Mouse (Mus musculus) kidney, embryonic 16.5 days (tissue): ENCODE data around the gene Nus1. TPM values are rescaled to one million over a fixed set of nuclear protein-coding genes. Genes with fewer than 3 reads are reported as not detected.

Experiments
- ATAC-seq: fragments of 200-750 bp; cut with Nextera tagmentation; 2 replicates; pipeline ENCODE4 v1.8.0; 2017; ENCODE audit warnings: moderate TSS enrichment; ENCODE audit not compliant: low FRiP score, low TSS enrichment
- H3K27ac ChIP-seq: fragments of 300-500 bp; sonication (generic); 2 replicates; pipeline ENCODE4 v1.5.1; 2014; ENCODE audit warnings: low read length
- H3K27me3 ChIP-seq: fragments of 300-500 bp; sonication (generic); 2 replicates; pipeline ENCODE4 v1.6.1; 2014; ENCODE audit warnings: low read length, control low read depth, mixed read lengths; ENCODE audit not compliant: insufficient read depth
- H3K36me3 ChIP-seq: fragments of 300-500 bp; sonication (generic); 2 replicates; pipeline ENCODE4 v1.6.1; 2014; ENCODE audit warnings: low read length, control low read depth, mixed read lengths; ENCODE audit not compliant: insufficient read depth
- H3K4me1 ChIP-seq: fragments of 300-500 bp; sonication (generic); 2 replicates; pipeline ENCODE4 v1.6.1; 2014; ENCODE audit warnings: low read length, control low read depth, mixed read lengths; ENCODE audit not compliant: insufficient read depth
- H3K4me2 ChIP-seq: fragments of 300-500 bp; sonication (generic); replicated peaks from 2 replicates; pipeline ENCODE4 v1.6.1; 2014; ENCODE audit warnings: low read depth, low read length
- H3K4me3 ChIP-seq: fragments of 300-500 bp; sonication (generic); 2 replicates; pipeline ENCODE4 v1.5.1; 2014; ENCODE audit warnings: mild to moderate bottlenecking, low read length
- H3K9ac ChIP-seq: fragments of 300-500 bp; sonication (generic); replicated peaks from 2 replicates; pipeline ENCODE4 v1.6.1; 2014; ENCODE audit warnings: low read length
- H3K9me3 ChIP-seq: fragments of 300-500 bp; sonication (generic); 2 replicates; pipeline ENCODE4 v1.6.1; 2016; ENCODE audit warnings: low read length, control low read depth
- WGBS: fragments of 180-500 bp; shearing (Covaris S2); extraction: QIAGEN DNeasy Blood & Tissue Kit; methylation state at CpG from one replicate; pipeline ENCODE4 v1.1.7; 2014; 5-methylcytosine and 5-hydroxymethylcytosine counted together
- polyA plus RNA-seq: library from polyadenylated mRNA; unstranded; fragments of >200 nt; fragmentation: Nextera tagmentation; extraction: Ambion mirVana; gene quantifications from 2 replicates; pipeline ENCODE4 v1.2.1, GENCODE M21; 2015

Gene Nus1
- polyA plus RNA-seq, result 15.8 and 16.1 TPM in 2 replicates

DNA sequence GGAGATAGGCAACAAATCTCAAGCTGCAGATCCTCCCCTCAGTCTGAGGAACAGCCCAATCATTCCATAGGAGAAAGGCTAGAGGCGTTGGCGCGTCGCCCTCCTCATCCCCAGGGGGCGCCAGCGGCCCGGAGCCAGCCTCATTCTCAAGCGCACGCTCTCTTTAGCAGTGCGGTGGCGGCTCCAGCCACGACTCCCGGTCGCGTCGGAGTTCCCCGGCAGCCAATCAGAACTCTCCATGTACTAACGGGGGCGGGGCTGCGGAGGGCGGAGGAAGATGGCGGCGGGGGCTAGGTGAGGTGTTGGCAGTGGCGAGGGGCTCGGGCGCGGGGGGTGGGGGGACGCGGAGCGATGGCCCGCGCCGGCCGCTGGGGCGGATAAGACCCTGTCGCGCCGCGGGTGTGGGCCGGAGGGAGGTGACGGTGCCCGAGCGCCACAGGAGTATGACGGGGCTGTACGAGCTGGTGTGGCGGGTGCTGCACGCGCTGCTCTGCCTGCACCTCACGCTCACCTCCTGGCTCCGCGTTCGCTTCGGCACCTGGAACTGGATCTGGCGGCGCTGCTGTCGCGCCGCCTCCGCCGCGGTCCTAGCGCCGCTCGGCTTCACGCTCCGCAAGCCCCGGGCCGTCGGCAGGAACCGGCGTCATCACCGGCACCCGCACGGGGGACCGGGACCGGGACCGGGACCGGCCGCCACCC, at the start of gene Nus1:
Nus1 (plus strand) TSS at position 249 of the 699 bp plus-strand sequence.
- WGBS, result under 1% methylated on average over 64 of the region's 79 CpGs
- peaks cover 29% of the 10 kb centered on the region for H3K4me1 ChIP-seq
- H3K9me3 ChIP-seq, result no peaks in the 10 kb centered on the region
- ATAC-seq, result peak; percentile 98
- H3K4me3 ChIP-seq, result peak within 1 kb of the TSS; percentile 100
- peak within 1 kb of the TSS; percentile 98 for H3K9ac ChIP-seq
- H3K4me2 ChIP-seq, result peak within 1 kb of the TSS; percentile 78
- H3K27ac ChIP-seq, result peak within 1 kb of the TSS; percentile 91
- no peaks in the 10 kb centered on the region for H3K27me3 ChIP-seq
- H3K36me3 ChIP-seq, result 0 out of 2 replicates have a peak, but pooled peaks cover 3% of the 10 kb centered on the region

DNA sequence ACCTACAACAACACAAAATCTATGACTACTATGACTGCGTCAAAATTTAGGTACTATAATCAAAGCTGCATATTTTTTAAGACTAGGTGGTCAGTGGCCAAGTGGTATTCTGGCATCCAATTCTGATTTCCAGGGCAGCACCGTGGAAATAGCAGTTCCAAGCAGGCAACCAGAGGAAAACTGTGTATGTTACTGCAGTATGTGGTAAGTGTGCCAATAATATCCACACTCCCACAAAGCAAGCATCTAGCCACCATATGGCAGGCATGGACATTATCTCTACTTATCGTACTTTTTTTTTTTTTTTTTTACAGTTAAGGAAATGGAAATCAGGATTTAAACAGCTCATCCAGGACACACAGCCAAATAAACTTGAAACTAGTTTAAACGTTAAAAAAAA, 49.0 kb upstream of the Nus1 start:
- H3K4me1 ChIP-seq, result no peaks in the 10 kb centered on the region
- H3K27ac ChIP-seq, result no peak overlapping the region
- H3K4me2 ChIP-seq, result no peak overlapping the region
- 90% methylated on average over 4 of the region's 4 CpGs for WGBS
- no peaks in the 10 kb centered on the region for H3K9me3 ChIP-seq
- H3K36me3 ChIP-seq, result no peaks in the 10 kb centered on the region
- H3K27me3 ChIP-seq, result no peaks in the 10 kb centered on the region
- no peak overlapping the region for H3K4me3 ChIP-seq
- no peak overlapping the region for H3K9ac ChIP-seq
- ATAC-seq, result no peak

DNA sequence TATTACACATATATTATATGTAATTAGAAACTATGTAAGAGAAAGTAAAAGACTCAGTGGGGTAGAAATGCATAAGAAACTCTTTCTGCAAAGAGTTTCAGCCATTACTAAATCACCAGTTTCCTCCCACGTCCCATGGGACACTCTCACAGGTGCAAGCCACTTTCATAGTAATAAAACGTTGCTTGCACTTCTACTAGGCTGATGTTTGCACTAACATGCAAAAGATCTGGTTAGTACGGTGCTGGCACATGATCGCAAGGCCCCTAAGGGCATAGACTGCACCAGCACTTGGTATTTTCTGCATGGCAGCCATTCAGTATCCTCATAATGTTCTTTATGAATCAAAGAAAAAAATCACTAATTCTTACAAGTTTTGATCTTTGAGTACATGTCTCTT, 43.5 kb upstream of the Nus1 start:
- Histone ChIP-seq H3K4me1 (peaks cover 4% of the 10 kb centered on the region; the same call in 1 of the 2 replicates), H3K9me3 (no peaks in the 10 kb centered on the region), H3K9ac (no peak overlapping the region), H3K4me3 (no peak overlapping the region), H3K4me2 (no peak overlapping the region), H3K27me3 (no peaks in the 10 kb centered on the region), H3K36me3 (no peaks in the 10 kb centered on the region), H3K27ac (no peak overlapping the region)
- 53% methylated on average over 4 of the region's 4 CpGs for WGBS
- no peak for ATAC-seq

DNA sequence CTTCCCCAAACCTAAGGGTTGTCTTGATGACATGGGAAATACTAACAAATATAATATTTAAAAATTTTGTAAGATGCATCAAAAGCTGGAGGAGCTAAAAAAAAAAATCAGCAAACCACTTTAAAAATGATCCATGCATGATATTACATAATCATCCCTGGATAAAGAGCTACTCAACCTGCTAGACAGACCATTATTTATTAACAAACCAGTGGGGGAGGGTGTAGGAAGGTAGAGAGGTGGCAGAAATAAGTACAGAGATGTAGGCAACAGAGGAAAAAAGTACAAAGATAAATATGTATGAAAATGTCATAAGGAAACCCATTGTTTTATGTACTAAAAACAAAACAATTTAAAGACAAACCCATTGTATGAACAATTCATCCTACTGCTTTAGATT, 42.7 kb upstream of the Nus1 start:
- Histone ChIP-seq H3K27ac (no peak overlapping the region), H3K4me3 (no peak overlapping the region), H3K4me2 (no peak overlapping the region), H3K9me3 (no peaks in the 10 kb centered on the region), H3K36me3 (no peaks in the 10 kb centered on the region), H3K9ac (no peak overlapping the region), H3K27me3 (no peaks in the 10 kb centered on the region), H3K4me1 (peaks cover 10% of the 10 kb centered on the region; the same call in 1 of the 2 replicates)
- no peak for ATAC-seq

DNA sequence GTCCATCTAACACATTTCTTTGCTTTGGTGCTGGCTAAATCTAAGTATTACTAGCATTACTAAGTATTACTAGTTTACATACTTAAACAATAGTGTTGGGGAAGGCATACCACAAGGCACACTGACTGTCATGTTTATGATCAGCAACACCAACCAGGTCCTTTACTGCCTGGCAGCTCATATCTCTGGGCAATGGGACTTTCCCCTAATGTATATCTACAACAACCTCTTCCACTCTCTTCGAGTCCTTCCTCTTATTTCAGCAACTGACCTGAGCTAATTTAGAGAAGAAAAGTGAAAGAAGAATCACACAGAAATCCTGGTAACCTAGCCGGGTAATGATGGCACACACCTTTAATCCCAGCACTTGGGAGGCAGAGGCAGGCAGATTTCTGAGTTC, 40.9 kb upstream of the Nus1 start:
- Histone ChIP-seq H3K27ac (no peak overlapping the region), H3K36me3 (no peaks in the 10 kb centered on the region), H3K9ac (no peak overlapping the region), H3K4me3 (no peak overlapping the region), H3K27me3 (no peaks in the 10 kb centered on the region), H3K9me3 (no peaks in the 10 kb centered on the region), H3K4me2 (no peak overlapping the region), H3K4me1 (peaks cover 14% of the 10 kb centered on the region)
- no peak for ATAC-seq
- 94% methylated on average over 2 of the region's 2 CpGs for WGBS

DNA sequence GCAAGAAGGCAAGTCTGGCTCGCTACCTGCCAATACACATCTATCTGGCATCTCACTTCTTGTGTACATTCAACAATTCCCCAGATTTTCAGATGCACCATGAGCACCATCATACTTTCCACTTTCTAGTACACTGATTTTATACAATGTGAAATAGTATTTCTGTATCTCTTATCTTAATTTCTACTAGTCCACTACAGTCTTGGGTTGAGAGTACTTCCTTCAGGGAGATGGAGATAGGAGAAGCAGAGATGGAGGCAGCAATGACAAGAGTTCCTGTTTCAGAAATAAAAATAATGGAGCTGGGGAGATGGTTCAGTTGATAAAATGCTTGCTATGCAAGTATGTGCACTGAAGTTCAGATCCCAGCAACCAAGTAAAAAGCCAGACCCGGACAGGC, 39.5 kb upstream of the Nus1 start:
- no peaks in the 10 kb centered on the region for H3K9me3 ChIP-seq
- H3K4me1 ChIP-seq, result peaks cover 17% of the 10 kb centered on the region
- H3K27ac ChIP-seq, result no peak overlapping the region
- H3K4me3 ChIP-seq, result no peak overlapping the region
- 83% methylated on average over 2 of the region's 2 CpGs for WGBS
- no peaks in the 10 kb centered on the region for H3K36me3 ChIP-seq
- H3K27me3 ChIP-seq, result no peaks in the 10 kb centered on the region
- ATAC-seq, result no peak
- H3K9ac ChIP-seq, result no peak overlapping the region
- no peak overlapping the region for H3K4me2 ChIP-seq

DNA sequence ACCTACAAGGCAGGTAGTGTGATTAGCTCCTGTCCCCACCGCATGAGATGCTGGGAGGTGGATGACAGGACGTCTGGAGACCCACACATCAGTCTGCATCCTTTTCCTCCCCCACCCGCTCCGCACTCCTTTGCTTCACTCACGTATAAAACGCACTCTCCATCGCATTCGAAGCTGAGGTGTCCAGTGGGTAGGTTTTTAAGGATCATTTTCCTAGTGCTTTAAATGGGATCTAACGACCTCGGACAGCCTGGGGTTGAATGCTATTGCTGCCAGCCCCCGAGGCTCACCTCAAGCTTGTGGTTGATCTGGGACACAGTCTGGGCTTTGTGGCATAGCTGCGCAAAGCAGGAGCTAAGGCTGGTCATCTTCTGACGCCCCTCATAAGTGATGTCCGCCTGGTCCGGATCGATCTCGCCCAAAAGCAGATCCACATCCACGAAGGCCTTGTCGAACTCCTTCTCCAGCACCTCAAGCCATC, 36.0 kb upstream of the Nus1 start:
- Histone ChIP-seq H3K4me3 (peak overlapping the region; percentile 90), H3K4me1 (peaks cover 22% of the 10 kb centered on the region), H3K9ac (peak overlapping the region; percentile 94), H3K27ac (peak overlapping the region; percentile 99), H3K4me2 (peak overlapping the region; percentile 89), H3K9me3 (no peaks in the 10 kb centered on the region), H3K36me3 (no peaks in the 10 kb centered on the region), H3K27me3 (no peaks in the 10 kb centered on the region)
- WGBS, result under 1% methylated on average over 19 of the region's 19 CpGs
- peak; percentile 62 for ATAC-seq

DNA sequence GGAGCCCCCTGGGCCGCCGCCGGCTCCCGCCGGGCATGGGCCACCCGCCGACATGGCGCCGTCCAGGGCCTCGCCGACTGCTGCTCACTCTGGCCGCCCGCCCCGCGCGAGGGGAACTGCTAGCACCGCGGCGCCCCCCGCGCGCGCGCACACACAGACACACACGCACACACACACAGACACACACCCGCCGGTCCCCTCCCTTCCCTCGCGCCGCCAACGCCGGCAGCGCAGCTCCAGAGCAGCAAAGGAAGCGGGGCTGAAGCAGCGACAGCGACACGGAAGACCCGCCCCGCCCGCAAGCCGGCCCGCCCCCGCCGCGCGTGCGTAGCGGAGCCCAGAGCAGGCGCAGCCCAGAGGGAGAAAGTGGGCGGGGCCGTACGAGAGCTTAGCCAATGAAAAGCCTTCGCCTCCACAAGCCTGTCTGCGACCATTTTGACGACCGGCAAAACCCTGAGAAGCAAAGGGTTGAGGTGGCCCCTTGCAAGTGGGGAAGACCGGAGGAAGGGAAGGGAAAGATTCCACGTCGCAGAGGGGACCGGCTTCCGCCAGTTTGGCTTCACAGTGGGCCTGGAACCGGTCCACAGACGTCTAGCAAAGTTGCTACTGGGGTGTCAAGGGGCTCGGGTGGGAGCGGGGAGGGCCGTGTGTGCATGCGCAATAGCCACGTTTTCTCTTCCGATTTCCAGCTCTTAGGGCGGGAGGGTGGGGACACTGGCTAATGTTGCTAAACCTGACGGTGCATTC, 35.3 kb upstream of the Nus1 start, which contains the start of gene Gopc:
Gopc (minus strand) TSS at position 280 of the 747 bp plus-strand sequence.
- ATAC-seq, result peak; percentile 98
- peak within 1 kb of the TSS; percentile 90 for H3K4me3 ChIP-seq
- H3K9me3 ChIP-seq, result no peaks in the 10 kb centered on the region
- peak within 1 kb of the TSS; percentile 89 for H3K4me2 ChIP-seq
- peak within 1 kb of the TSS; percentile 94 for H3K9ac ChIP-seq
- H3K4me1 ChIP-seq, result peaks cover 22% of the 10 kb centered on the region
- under 1% methylated on average over 57 of the region's 71 CpGs for WGBS
- peak within 1 kb of the TSS; percentile 99 for H3K27ac ChIP-seq
- H3K27me3 ChIP-seq, result no peaks in the 10 kb centered on the region
- H3K36me3 ChIP-seq, result no peaks in the 10 kb centered on the region

DNA sequence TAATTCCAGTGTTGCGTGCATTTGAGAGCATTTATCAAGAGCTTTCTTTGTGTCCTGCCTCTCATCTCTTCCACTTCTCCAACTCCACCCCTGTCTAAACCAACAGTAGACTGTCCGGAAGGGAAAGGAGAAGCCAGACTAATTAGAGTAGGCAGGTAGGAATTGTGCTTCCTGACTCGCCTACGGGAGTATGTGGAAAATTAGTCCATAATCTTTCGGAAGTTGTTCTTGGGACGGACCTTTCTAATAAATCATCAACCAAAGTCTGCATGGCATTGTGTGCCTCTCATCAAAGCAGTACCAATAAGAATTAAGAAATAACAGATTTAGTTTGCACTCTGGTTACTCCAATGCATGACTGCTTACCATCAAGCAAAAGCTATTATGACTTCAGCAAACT, 34.3 kb upstream of the Nus1 start:
- Histone ChIP-seq H3K9me3 (no peaks in the 10 kb centered on the region), H3K27me3 (no peaks in the 10 kb centered on the region), H3K9ac (peak overlapping the region; percentile 94; the same call in 1 of the 2 replicates), H3K36me3 (no peaks in the 10 kb centered on the region), H3K4me1 (peaks cover 20% of the 10 kb centered on the region), H3K4me3 (peak overlapping the region; percentile 90), H3K27ac (peak overlapping the region; percentile 99), H3K4me2 (peak overlapping the region; percentile 84)
- 61% methylated on average over 6 of the region's 6 CpGs for WGBS
- no peak for ATAC-seq

DNA sequence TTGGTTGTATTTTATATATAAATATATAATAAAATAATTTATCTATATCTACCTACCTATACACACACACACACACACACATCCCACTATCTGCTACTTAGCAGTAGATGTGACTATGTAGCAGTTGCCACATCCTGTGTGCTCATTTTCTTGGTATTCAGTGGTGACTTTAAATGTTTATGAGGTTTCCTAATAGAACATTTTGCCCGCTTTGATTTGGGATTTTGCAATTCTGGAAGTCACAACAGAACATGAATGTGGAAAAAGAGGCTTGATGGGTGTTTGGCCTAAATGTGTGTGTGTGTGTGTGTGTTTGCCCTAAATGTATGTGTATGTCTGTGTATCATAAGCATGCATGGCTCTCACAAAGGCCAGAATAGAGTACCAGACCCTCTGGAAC, 33.8 kb upstream of the Nus1 start:
- Histone ChIP-seq H3K4me1 (peaks cover 18% of the 10 kb centered on the region), H3K27me3 (no peaks in the 10 kb centered on the region), H3K36me3 (no peaks in the 10 kb centered on the region), H3K9ac (no peak overlapping the region), H3K27ac (no peak overlapping the region), H3K4me3 (no peak overlapping the region), H3K9me3 (no peaks in the 10 kb centered on the region), H3K4me2 (no peak overlapping the region; the same call in 1 of the 2 replicates)
- ATAC-seq, result no peak
- 87% methylated on average over 1 of the region's 1 CpGs for WGBS
